Mouse (Mus musculus) megakaryocyte-erythroid progenitor cell, adult 5-6 weeks (primary cell): ENCODE measurements at regions not wholly inside any gene's neighbourhood (a gene's known extent, or its start where the extent isn't known, plus 50 kb on each side); places are given as distances from the start of the nearest gene placed in this dataset.
A peak's percentile ranks its signal among the peaks of the same experiment; 100 is the strongest.
"Not testable (repeated sequence)": the region's sequence is repeated elsewhere in the genome, so short reads cannot be mapped to it uniquely, and the experiment has no call there.

Source experiments
- ATAC-seq: replicated peaks from 2 replicates; pipeline ENCODE4 v1.8.0; 2016; ENCODE audit warnings: mild to moderate bottlenecking, inconsistent platforms; ENCODE audit not compliant: severe bottlenecking, poor library complexity, low FRiP score, low TSS enrichment

DNA sequence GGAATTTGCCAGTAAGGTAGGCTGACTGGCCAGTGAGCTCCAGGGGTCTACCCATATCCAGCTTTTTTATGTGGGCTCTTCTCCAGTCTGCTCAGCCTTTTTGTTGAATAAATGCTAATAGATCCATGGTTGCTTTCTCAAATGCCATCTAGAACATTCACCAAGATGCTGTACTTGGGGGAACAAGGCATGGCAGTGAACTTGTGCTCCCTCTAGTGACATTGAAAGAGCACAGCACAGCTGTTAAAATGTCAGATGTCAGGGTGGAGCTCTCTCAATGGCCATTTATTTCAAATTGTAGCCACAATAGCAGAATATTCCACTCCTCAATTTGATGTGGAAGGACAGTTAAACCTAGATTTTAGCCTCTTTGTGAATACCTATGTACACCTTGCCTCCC, 86.3 kb downstream of the Kcnk1 start:
- peak; percentile 61; the same call in 1 of the 2 replicates for ATAC-seq

DNA sequence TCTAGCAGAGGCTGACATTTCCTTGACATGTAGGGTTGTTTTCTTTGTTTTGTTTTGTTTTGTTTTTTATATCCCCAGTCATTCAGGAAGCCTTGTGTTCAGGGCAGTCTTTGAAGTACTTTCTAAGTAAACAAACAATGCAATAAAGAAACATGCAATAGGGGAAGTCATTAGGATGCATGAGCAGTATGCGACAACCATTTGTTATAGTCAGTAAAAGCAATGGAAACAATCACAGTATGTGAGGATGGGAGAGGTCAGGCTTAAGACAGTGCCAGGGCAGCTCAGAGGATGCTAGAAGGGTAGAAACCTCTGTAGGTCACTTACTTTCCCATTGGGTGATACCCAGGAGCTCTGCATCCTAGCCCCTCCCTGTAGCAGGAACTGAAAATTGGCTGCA, 87.9 kb downstream of the Kcnk1 start:
- no peak for ATAC-seq

DNA sequence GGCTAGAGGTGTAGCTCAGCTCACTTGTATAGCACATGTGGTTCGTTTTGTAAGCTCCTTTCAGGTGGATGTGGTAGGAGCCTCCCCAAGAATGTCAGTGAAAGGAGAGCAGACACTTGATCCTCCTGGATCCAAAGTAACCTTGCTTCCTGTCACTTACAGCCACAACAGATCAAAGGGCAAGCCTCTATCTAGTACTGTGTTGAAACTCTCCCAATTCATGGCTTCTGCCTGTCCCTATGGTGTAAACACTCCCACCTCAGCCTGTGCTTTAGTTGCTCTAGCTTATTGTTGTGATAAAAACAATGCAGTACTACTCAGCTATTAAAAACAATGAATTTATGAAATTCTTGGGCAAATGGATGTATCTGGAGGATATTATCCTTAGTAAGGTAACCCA, 95.8 kb downstream of the Kcnk1 start:
- no peak for ATAC-seq

DNA sequence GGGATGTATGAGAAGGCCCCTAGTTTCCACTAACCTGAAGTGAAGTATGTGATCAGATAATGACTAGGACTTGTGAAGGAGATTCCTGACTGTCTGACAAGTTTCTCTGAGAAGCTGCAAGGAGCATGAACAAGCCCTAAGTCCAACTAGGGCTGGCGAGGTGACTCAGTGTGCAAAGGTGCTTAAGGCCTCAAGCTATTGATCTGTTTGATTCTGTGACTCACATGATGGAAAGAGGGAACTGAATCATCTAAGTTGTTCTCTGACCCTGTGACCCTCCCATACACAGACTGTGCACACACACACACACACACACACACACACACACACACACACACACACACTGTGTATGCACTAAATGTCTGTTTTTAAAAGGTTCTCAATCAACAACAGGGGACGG, 99.0 kb downstream of the Kcnk1 start:
- no peak for ATAC-seq

DNA sequence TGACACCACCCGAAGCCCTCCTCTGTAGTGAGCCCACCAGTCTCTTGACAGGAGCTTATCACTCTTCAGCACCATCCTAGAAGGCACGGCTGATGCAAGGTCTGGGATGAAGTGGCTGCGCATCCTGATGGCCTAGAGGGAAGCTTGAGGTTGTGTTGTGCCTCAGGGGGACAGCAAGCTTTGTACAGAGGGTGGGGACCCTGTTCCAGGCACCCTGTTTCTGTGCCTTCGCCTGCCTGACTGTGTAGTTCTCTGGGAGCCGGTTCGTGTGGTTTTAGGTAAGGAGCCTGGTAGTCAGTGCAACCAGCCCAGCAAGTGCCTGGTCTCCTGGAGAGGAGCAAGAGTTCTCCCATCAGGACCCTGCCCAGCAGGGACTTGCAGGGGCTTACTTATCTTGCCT, 101.1 kb downstream of the Kcnk1 start:
- no peak for ATAC-seq

DNA sequence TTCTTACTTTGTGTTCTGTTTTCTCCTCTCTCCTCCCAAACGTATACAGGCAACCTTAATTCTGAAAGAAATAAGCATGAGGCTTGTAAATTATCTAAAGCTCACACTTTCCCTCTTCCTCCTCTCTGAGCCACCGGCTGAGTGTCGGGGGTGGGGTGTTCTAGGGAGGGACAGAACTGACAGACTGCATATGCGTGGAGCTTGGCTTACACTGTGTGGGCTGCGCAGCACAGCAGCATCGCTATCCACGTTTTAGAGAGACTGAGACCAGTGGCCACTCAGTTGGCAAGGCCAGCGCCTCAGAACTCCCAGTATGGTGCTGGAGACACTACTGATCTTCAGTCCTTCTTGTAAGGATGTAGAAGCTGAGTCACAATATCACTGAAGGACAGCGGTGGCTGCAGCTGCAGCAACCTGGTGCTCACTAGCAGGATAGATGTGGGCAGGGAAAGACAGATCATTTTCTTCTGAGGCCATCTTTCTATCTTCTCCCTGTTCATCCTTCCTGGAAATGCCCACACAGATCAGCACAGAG, 101.7 kb downstream of the Kcnk1 start:
- no peak for ATAC-seq

DNA sequence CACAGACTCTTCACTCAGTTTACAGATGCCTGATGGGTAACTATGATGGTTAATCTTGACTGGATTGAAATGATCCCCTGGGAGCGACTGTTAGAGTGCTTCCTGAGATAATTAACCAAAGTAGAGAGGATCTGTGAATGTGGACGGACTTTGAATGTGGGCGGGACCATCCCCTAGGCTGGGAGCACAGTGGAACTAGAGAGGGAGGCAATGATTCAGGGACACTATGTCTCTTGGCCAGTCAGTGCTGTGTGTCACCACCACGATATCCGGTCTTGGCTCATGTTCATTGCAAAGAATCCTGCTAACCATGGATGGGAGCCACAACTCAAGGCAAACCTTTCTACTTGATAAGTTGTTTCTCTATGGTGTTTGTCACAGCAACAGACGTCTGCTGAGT, 103.9 kb downstream of the Kcnk1 start:
- no peak for ATAC-seq

DNA sequence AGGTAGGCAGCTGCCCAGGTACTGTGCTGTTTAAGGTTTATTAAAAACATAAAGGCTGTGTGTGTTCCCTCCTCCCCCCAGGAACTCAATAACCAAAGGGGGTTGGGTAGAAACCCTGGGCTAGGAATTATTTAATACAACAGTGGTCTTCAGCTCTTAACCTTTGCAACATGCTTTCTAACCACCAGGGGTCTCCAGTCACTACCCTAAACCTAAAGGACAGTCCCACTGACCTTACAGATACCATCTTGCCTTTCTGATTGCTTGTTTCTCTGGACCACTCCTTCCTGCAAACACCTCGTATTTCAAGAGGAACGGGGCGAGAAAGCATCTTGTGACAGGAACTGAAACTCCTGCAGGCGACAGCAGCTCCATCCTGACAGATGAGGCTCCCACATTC, 104.9 kb downstream of the Kcnk1 start:
- no peak for ATAC-seq

DNA sequence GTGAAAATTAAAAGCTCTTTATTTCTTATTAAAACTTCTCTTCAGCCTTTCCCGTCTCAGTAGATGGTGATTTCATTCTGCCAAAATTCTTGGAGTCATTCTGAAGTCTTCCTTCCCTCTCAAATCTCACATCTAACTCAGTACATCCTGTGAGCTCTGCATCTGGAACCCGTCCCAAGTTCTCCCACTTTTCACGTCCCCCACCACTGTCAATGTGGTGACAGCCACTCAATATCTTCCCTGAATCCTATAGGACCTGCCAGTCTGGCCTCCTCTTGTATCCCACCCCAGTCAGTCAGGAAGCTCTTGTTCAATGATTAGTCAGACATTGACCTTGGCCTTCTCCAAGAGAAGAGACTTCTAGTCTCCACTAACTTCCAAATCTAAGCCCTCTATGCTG, 110.1 kb downstream of the Kcnk1 start:
- no peak for ATAC-seq

DNA sequence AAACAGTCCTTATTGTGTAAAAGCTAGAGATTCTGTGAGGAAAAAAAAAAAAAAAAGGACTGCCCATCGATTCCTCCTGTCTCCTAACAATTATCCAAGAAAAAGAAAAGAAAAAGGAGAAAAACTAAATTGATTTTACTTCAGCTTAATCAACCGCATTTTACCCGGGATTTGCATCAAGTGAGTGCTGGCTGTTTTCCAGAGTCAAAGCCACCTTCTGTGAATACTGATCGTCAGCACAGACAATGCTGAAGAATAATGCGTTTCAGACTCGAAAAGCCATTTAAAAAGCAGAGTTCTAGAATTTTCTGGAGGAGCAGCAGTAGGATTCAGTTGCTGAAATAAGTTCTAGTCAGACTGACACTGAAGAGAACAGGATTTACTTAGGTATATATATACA, 131.1 kb downstream of the Kcnk1 start:
- no peak for ATAC-seq

DNA sequence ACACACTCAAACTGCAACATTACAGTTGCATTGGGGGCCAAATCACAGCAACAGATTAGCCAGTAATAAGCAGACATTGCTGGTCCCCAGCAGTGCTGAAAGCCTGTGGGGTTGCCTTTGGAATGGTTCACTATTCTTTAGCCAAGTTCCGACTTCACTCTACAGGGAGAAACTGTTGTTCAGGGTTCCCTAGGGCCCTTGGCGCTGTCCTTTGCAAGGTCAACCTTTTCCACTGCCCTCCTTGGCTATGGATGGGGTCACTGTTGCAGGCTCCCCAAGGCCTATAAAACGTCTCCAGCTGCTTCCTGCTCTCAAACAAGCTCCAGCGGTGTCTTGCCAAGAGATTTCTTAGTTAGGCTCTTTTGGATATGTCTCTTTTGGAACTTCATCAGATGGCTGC, 137.1 kb downstream of the Kcnk1 start:
- ATAC-seq, result no peak

DNA sequence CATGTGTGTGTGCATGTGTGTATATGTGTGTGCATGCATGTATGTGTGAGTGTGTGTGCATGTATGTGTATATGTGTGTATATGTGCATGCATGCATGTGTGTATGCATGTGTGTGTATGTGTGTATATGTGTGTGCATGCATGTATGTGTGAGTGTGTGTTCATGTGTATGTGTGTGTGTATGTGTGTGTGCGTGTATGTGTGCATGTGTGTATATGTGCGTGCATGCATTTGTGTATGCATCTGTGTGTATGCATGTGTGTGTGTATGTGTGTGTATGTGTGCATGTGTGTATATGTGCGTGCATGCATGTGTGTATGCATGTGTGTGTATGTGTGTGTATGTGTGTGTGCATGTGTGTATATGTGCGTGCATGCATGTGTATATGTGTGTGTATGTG, 137.9 kb downstream of the Kcnk1 start:
- ATAC-seq, result not testable (repeated sequence)

DNA sequence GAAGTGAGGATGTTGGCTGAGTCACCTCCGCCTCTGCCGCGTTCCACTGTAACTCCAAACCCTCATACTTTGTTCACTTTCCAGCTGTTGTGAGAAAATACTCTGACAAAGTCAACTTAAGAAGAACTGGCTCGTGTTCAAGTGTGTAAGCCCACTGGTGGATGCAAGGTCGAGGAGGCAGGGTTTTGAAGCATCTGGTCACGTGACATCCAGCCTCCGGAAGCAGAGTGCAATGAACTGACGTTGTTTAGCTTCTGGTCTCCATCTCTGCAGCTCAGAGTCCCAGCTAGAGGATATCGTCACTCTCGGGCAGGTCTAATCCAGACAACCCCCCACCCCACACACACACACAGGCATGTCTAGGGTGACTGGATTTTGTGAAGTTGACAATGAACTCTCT, 140.1 kb downstream of the Kcnk1 start:
- ATAC-seq, result no peak

DNA sequence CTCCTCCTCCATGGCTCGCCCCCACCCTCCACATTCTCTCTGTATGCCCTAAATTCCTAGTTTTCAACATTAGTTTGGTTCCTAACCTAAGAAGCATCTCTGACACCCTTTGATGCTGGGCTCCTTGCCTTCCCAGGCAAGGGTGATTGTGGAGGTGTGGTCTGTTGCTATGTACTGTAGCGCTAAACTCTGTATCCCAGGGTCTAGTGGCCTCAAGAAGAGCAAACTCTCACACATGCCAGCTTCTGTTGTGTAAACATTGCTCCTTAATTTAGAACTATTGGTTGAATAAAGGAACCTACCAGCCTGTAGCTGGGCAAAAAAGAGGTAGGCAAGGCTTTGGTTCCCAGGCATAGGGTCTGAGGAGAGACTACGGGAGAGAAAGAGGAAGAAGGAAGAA, 140.6 kb downstream of the Kcnk1 start:
- ATAC-seq, result no peak

DNA sequence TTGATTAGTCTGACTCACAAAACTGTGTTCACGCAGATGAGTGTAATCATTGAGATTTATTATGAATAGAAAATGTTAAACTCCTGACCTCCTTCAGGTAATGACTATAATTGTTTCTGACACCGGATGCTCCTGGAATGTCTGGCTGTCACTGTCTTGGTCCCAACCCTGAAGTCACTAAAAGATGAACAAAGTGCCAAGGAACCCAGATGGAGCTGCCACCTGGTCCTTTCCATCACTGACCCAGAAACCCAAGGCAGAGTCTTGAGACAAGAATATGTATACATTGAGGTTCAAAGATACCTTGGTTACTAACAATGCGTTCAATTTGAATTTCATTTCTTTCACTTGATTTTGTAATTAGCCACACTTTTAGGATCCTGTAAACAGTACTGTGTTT, 142.0 kb downstream of the Kcnk1 start:
- no peak for ATAC-seq

DNA sequence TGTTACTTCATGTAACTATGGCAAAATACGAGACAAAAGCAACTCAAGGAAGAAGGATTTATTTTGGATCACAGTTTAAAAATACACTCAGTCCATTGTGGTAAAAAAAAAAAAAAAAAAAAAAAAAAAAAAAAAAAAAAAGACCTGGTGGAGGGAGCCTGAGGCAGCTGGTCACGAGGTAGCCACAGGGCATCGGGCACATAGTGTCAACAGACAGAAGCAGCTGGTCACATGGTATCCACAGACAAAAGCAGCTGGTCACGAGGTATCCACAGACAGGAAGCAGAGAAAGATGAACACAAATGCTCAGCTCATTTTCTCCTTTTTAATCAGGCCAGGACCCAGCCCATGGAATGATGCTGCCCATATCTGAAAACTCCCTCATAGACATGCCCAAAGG, 142.5 kb downstream of the Kcnk1 start:
- ATAC-seq, result no peak

DNA sequence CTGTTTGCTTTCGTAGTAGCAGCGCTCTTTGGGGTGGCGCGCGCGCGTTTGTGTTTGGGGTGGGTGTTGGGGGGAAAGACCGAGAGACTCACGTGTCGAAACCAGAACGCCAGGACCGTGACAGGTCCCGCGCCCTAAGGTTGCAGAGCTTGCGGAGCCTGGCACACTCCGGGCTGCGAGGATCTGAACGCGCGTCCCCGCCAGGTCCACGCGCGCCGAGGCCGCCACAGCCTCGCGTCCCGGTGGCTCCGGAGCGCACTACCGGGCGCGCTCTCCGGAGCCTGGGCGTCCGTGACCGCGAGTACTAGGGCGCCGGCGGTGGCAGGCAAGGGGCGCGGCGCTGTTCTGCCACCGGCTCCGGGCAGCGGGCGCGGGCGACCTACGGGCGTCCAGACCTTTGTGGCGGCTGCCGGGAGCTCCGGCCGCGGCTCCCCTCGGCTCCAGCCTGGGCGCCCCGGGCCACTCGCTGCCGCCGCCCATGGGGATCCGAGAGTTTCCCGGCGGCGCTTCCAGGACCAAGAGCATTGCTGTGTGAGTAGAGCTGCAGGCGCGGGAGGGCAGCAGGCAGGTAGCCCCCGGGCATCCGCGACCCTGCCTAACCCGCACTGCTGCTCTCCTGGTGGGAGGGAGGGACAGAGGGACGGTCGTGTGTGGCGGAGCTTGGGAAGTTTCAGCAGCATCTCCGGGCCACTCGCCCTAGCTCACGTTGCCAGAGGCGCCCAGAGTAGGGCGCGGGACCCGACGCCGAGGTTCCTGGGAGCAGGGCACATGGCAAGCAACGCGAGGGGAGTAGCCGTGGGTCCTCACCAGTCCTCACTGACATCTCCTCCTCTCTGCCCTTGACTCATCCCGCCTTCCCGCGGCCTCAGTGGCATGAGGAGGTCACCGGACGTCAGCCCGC, 143.9 kb downstream of the Kcnk1 start:
- no peak for ATAC-seq

DNA sequence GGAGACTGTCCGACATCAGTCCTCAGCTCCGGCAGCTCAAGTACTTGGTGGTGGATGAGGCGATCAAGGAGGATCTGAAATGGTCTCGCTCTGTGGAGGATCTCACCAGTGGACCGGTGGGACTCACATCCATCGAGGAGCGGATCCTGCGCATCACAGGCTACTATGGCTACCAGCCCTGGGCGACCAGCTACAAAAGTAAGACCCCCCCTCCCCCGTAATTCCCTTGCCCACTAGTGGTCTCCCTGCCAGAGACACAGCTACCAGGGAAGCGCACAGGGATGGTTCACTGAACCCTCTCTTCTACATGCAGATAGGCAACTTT, 144.5 kb downstream of the Kcnk1 start:
- ATAC-seq, result no peak

DNA sequence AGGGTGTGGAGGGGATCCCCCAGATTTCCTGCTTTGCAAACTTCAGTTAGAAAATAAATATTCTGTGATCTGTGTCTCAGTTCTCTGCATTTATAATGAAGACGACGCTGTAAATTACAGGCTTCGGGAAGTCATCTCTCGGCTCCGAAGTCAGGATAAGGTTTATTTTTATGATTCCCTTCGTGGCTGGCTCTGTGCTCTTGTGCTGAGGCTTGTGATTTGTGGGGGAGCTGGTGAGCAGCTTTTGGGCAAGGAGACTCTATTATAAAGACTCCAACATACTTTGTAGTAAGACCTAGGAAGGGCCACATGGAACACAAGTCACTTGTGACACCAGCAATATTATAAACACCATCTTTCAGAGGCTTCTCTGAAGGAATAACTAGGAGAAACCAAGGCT, 146.0 kb downstream of the Kcnk1 start:
- no peak for ATAC-seq

DNA sequence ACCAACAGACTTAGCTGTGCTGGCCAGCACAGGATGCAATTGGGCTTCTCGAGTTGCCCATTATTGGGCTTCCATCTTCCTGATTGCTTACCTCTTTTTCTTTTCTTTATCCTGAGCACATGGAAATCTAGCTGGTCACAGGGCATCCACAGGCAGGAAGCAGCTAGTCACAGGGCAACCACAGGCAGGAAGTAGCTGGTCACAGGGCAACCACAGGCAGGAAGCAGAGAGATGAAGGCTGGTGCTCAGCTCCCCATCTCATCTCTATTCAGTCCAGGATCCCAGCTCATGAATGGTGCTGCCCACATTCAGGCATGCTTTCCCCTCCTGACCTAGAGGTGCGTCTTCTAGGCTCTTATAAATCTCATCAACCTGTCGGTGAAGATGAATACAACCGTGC, 146.8 kb upstream of the Slc35f3 start:
- no peak for ATAC-seq

DNA sequence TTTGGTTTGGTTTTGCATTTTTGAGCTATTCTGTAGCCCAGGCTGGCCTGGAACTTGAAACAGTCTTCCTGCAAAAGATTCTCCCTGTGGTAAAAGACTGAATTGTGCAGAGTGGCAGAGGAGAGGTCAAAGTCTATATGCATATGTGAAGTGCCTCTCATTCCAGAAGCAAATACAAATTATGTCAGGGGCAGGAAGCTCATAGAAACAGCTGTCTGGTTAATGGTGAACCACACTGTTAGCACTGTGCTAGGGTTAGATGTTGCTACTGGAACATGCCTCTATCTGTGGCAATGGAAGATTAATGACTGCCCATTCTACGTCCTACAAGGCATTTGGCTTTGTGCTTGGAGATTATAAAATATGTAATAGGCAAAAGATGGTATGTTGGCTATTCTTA, 144.4 kb upstream of the Slc35f3 start:
- no peak for ATAC-seq
